8 mouse cellular contexts compared by ENCODE assay signal in the genomic region with DNA sequence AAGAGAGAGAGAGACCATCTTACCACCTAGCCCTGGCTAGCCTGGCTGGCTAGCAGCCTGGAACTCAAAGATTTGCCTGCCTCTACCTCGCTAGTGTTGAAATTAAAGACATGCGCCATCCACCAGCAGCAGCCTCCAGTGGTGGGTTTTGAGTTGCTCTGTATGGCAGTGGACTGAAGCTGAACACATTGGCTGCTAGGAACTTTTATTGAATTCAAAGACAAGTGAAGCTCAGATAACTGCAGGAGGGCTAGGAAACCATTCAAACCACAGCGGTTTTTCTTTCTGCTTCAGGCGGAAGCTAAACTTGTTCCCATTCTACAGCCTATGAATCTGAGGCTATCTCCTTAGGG. TPM values are rescaled to one million over a fixed set of nuclear protein-coding genes. Genes with fewer than 3 reads are reported as not detected.
DNase-seq lines count a peak whose midpoint lies in the region; ATAC-seq and TF ChIP-seq lines count a peak whose summit lies in the region.

No protein-coding gene starts in this region.

- peaks cover 10% of the 10 kb centered on the region; the same call in 1 of the 2 replicates for H3K4me1 ChIP-seq in lung, embryonic 14.5 days (ENCODE audit: insufficient read depth)
- H3K4me1 ChIP-seq in embryonic facial prominence, embryonic 11.5 days (ENCODE audit: control insufficient read depth, insufficient read depth, low read length) = no peaks in the 10 kb centered on the region
- no peaks in the 10 kb centered on the region for H3K4me1 ChIP-seq in limb, embryonic 11.5 days (ENCODE audit: control insufficient read depth, insufficient read depth, low read length)
- peaks cover 4% of the 10 kb centered on the region; the same call in 1 of the 2 replicates for H3K4me1 ChIP-seq in olfactory bulb, adult 2 months (ENCODE audit: control insufficient read depth, insufficient read depth, low read length)

- no peaks in the 10 kb centered on the region for H3K9me3 ChIP-seq in lung, embryonic 14.5 days (ENCODE audit: low read depth, low read length)
- no peaks in the 10 kb centered on the region for H3K9me3 ChIP-seq in embryonic facial prominence, embryonic 11.5 days (replicated peaks; ENCODE audit: control insufficient read depth, low read length)
- no peaks in the 10 kb centered on the region for H3K9me3 ChIP-seq in limb, embryonic 11.5 days (ENCODE audit: control insufficient read depth, low read length)

- TF ChIP-seq CTCF in lung, embryonic 14.5 days (IDR thresholded peaks at IDR 0.05; ENCODE audit: low read depth) = no peak
- TF ChIP-seq CTCF in olfactory bulb, adult 2 months (IDR thresholded peaks at IDR 0.05; ENCODE audit: insufficient read depth, low read depth, low read length) = no peak

- no peak for DNase-seq in lung, embryonic 14.5 days
- DNase-seq in lung, adult 18-20 months = no peak
- DNase-seq in embryonic facial prominence, embryonic 11.5 days (ENCODE audit: low spot score) = peak; percentile 30
- no peak for DNase-seq in limb, embryonic 11.5 days (ENCODE audit: low spot score)
- no peak for DNase-seq in adrenal gland, adult 8-10 months
- DNase-seq in gastrocnemius, postnatal 4 days (ENCODE audit: low spot score in 2 of 2) = no peak
- DNase-seq in left cerebral cortex, adult 9 months (ENCODE audit: low spot score in 2 of 2) = no peak

- no peak for TF ChIP-seq POLR2A in olfactory bulb, adult 2 months (IDR thresholded peaks at IDR 0.05; ENCODE audit: insufficient read depth, low read depth, low read length)

- peaks cover 14% of the 10 kb centered on the region; the same call in 1 of the 2 replicates for H3K36me3 ChIP-seq in lung, embryonic 14.5 days (ENCODE audit: insufficient read depth)
- H3K36me3 ChIP-seq in embryonic facial prominence, embryonic 11.5 days (replicated peaks; ENCODE audit: control insufficient read depth, insufficient read depth, low read depth, low read length) = no peaks in the 10 kb centered on the region
- H3K36me3 ChIP-seq in limb, embryonic 11.5 days (ENCODE audit: control insufficient read depth, insufficient read depth, low read length) = no peaks in the 10 kb centered on the region

- H3K27ac ChIP-seq in lung, embryonic 14.5 days (ENCODE audit: low read depth) = peak overlapping the region; percentile 86; the same call in 1 of the 2 replicates
- no peak overlapping the region for H3K27ac ChIP-seq in embryonic facial prominence, embryonic 11.5 days (replicated peaks; ENCODE audit: low read depth, low read length)
- no peak overlapping the region for H3K27ac ChIP-seq in limb, embryonic 11.5 days (replicated peaks; ENCODE audit: low read depth, low read length)
- H3K27ac ChIP-seq in olfactory bulb, adult 2 months (ENCODE audit: insufficient read depth, low read depth, low read length) = no peak overlapping the region

- peak overlapping the region; percentile 71 for H3K9ac ChIP-seq in lung, embryonic 14.5 days
- peak overlapping the region; percentile 69 for H3K9ac ChIP-seq in embryonic facial prominence, embryonic 11.5 days (replicated peaks; ENCODE audit: low read length)
- peak overlapping the region; percentile 64 for H3K9ac ChIP-seq in limb, embryonic 11.5 days (ENCODE audit: low read length)

- H3K27me3 ChIP-seq in lung, embryonic 14.5 days (ENCODE audit: insufficient read depth, low read length) = no peaks in the 10 kb centered on the region
- H3K27me3 ChIP-seq in embryonic facial prominence, embryonic 11.5 days (ENCODE audit: control insufficient read depth, insufficient read depth, low read length) = peaks cover 3% of the 10 kb centered on the region; the same call in 1 of the 2 replicates
- H3K27me3 ChIP-seq in limb, embryonic 11.5 days (ENCODE audit: control insufficient read depth, insufficient read depth, low read length) = no peaks in the 10 kb centered on the region

- WGBS in lung, embryonic 14.5 days = 6% methylated on average over 4 of the region's 4 CpGs
- WGBS in embryonic facial prominence, embryonic 11.5 days = 2% methylated on average over 4 of the region's 4 CpGs
- 2% methylated on average over 4 of the region's 4 CpGs for WGBS in limb, embryonic 11.5 days
- WGBS in olfactory bulb, adult 2 months = 3% methylated on average over 4 of the region's 4 CpGs

- H3K4me2 ChIP-seq in lung, embryonic 14.5 days = peak overlapping the region; percentile 82
- H3K4me2 ChIP-seq in embryonic facial prominence, embryonic 11.5 days (ENCODE audit: low read depth, low read length) = peak overlapping the region; percentile 85
- peak overlapping the region; percentile 65 for H3K4me2 ChIP-seq in limb, embryonic 11.5 days (ENCODE audit: low read depth, severe bottlenecking)

- H3K4me3 ChIP-seq in lung, embryonic 14.5 days (ENCODE audit: low read depth, low read length) = peak overlapping the region; percentile 86
- peak overlapping the region; percentile 75 for H3K4me3 ChIP-seq in embryonic facial prominence, embryonic 11.5 days (ENCODE audit: low read depth, low read length)
- H3K4me3 ChIP-seq in limb, embryonic 11.5 days (ENCODE audit: low read depth, low read length) = peak overlapping the region; percentile 60
- peak overlapping the region; percentile 73 for H3K4me3 ChIP-seq in olfactory bulb, adult 2 months (ENCODE audit: insufficient read depth, low read depth, low read length)

- ATAC-seq in lung, embryonic 14.5 days (ENCODE audit: insufficient read depth) = 0 out of 2 replicates have a peak, but pooled peaks have one; percentile 3
- ATAC-seq in embryonic facial prominence, embryonic 11.5 days (replicated peaks; ENCODE audit: insufficient number of reproducible peaks, low FRiP score, low TSS enrichment, low read depth) = no peak
- no peak for ATAC-seq in limb, embryonic 11.5 days (ENCODE audit: insufficient number of reproducible peaks, low FRiP score, low TSS enrichment, low read depth)

RNA-seq across cellular contexts. Expression of gene Mob3c, which starts 0.4 kb away (rescaled TPM):
- polyA plus RNA-seq in lung, embryonic 14.5 days (2014; fragmentation: Nextera tagmentation; extraction: Ambion mirVana) = 9.6 and 11.5 TPM in 2 replicates
- 2.8 and 4.6 TPM in 2 replicates for polyA plus RNA-seq in embryonic facial prominence, embryonic 11.5 days (2014; fragmentation: Nextera tagmentation; extraction: Ambion mirVana)
- polyA plus RNA-seq in limb, embryonic 11.5 days (2014; fragmentation: Nextera tagmentation; extraction: Ambion mirVana) = 5.8 and 6.0 TPM in 2 replicates
- not detected in 2 replicates for polyA plus RNA-seq in olfactory bulb, adult 2 months (2012; ENCODE audit: insufficient read depth, insufficient read length, low replicate concordance, missing spikeins)
- total RNA-seq in adrenal gland, adult 8-10 months (2022) = 10 to 100 TPM; 15.6 to 22.2 (median 16.3) TPM
- total RNA-seq in gastrocnemius, postnatal 4 days (2021) = 1 to 10 TPM; 5.5 to 8.1 TPM

RNA-seq across cellular contexts. Expression of gene Mknk1, which starts 11.5 kb away (rescaled TPM):
- polyA plus RNA-seq in lung, embryonic 14.5 days (2014; fragmentation: Nextera tagmentation; extraction: Ambion mirVana) = 19.4 and 19.8 TPM in 2 replicates
- polyA plus RNA-seq in embryonic facial prominence, embryonic 11.5 days (2014; fragmentation: Nextera tagmentation; extraction: Ambion mirVana) = 17.5 and 20.0 TPM in 2 replicates
- polyA plus RNA-seq in limb, embryonic 11.5 days (2014; fragmentation: Nextera tagmentation; extraction: Ambion mirVana) = 23.2 and 26.1 TPM in 2 replicates
- polyA plus RNA-seq in olfactory bulb, adult 2 months (2012; ENCODE audit: insufficient read depth, insufficient read length, low replicate concordance, missing spikeins) = not detected in 2 replicates
- total RNA-seq in adrenal gland, adult 8-10 months (2022) = 10 to 100 TPM; 46.8 to 72.1 (median 57.8) TPM
- 10 to 100 TPM; 45.8 to 47.8 TPM for total RNA-seq in gastrocnemius, postnatal 4 days (2021)

RNA-seq across cellular contexts. Expression of gene Atpaf1, which starts 42.9 kb away (rescaled TPM):
- polyA plus RNA-seq in lung, embryonic 14.5 days (2014; fragmentation: Nextera tagmentation; extraction: Ambion mirVana) = 55.6 and 61.4 TPM in 2 replicates
- polyA plus RNA-seq in embryonic facial prominence, embryonic 11.5 days (2014; fragmentation: Nextera tagmentation; extraction: Ambion mirVana) = 54.0 and 54.4 TPM in 2 replicates
- 58.7 and 63.3 TPM in 2 replicates for polyA plus RNA-seq in limb, embryonic 11.5 days (2014; fragmentation: Nextera tagmentation; extraction: Ambion mirVana)
- polyA plus RNA-seq in olfactory bulb, adult 2 months (2012; ENCODE audit: insufficient read depth, insufficient read length, low replicate concordance, missing spikeins) = not detected in 2 replicates
- total RNA-seq in adrenal gland, adult 8-10 months (2022) = 10 to 100 TPM; 58.4 to 89.8 (median 74.5) TPM
- 10 to 100 TPM; 30.3 to 32.0 TPM for total RNA-seq in gastrocnemius, postnatal 4 days (2021)

RNA-seq across cellular contexts. Expression of gene Tex38, which starts 46.7 kb away (rescaled TPM):
- polyA plus RNA-seq in lung, embryonic 14.5 days (2014; fragmentation: Nextera tagmentation; extraction: Ambion mirVana) = not detected in 2 replicates
- polyA plus RNA-seq in embryonic facial prominence, embryonic 11.5 days (2014; fragmentation: Nextera tagmentation; extraction: Ambion mirVana) = 0.46 TPM in 1 of 2 replicates, not detected in the other
- polyA plus RNA-seq in limb, embryonic 11.5 days (2014; fragmentation: Nextera tagmentation; extraction: Ambion mirVana) = 0.32 and 0.65 TPM in 2 replicates
- not detected in 2 replicates for polyA plus RNA-seq in olfactory bulb, adult 2 months (2012; ENCODE audit: insufficient read depth, insufficient read length, low replicate concordance, missing spikeins)
- total RNA-seq in adrenal gland, adult 8-10 months (2022) = 1 to 10 TPM; 2.0 to 4.9 (median 2.4) TPM
- total RNA-seq in gastrocnemius, postnatal 4 days (2021) = 1 to 10 TPM; 1.0 to 1.1 TPM

RNA-seq across cellular contexts. Expression of gene Kncn, which starts 56.7 kb away (rescaled TPM):
- not detected in 2 replicates for polyA plus RNA-seq in lung, embryonic 14.5 days (2014; fragmentation: Nextera tagmentation; extraction: Ambion mirVana)
- not detected in 2 replicates for polyA plus RNA-seq in embryonic facial prominence, embryonic 11.5 days (2014; fragmentation: Nextera tagmentation; extraction: Ambion mirVana)
- 0.27 TPM in 1 of 2 replicates, not detected in the other for polyA plus RNA-seq in limb, embryonic 11.5 days (2014; fragmentation: Nextera tagmentation; extraction: Ambion mirVana)
- polyA plus RNA-seq in olfactory bulb, adult 2 months (2012; ENCODE audit: insufficient read depth, insufficient read length, low replicate concordance, missing spikeins) = not detected in 2 replicates
- not detected for total RNA-seq in adrenal gland, adult 8-10 months (2022)
- total RNA-seq in gastrocnemius, postnatal 4 days (2021) = not detected

Comparison
In these comparisons a context has a peak if more than half of its experiments do, and no peak if none do; other contexts are left out.
1. RNA of gene Atpaf1, which starts 42.9 kb away (polyA plus RNA-seq): 55.6 to 61.4 TPM in lung, embryonic 14.5 days, 58.7 to 63.3 TPM in limb, embryonic 11.5 days and 54.0 to 54.4 TPM in embryonic facial prominence, embryonic 11.5 days; not detected in olfactory bulb, adult 2 months; every median in the first group is over 10 times any median in the second.
2. Peak in every context shown above with its lines, with median percentiles within 50 percentile points of each other: H3K4me2 ChIP-seq, H3K4me3 ChIP-seq and H3K9ac ChIP-seq.